Mouse (Mus musculus) stomach, postnatal 0 days (tissue): ENCODE results near the gene Pirb. TPM values are rescaled to one million over a fixed set of nuclear protein-coding genes. Genes with fewer than 3 reads are reported as not detected.
"Not testable (repeated sequence)": the region's sequence is repeated elsewhere in the genome, so short reads cannot be mapped to it uniquely, and the experiment has no call there.

ENCODE experiments used
- ATAC-seq: fragments of 200-750 bp; cut with Nextera tagmentation; 2 replicates; pipeline ENCODE4 v1.8.0; 2017; ENCODE audit not compliant: low FRiP score, low TSS enrichment
- DNase-seq: peaks from one replicate; pipeline ENCODE4 v3.0.0-alpha.2; 2016; ENCODE audit warnings: low spot score
- H3K27ac ChIP-seq: fragments of 300-500 bp; sonication (generic); replicated peaks from 2 replicates; pipeline ENCODE4 v1.5.1; 2014; ENCODE audit warnings: mild to moderate bottlenecking, control low read depth
- H3K27me3 ChIP-seq: fragments of 300-500 bp; sonication (generic); 2 replicates; pipeline ENCODE4 v1.6.1; 2014; ENCODE audit warnings: low read length; ENCODE audit not compliant: control insufficient read depth, insufficient read depth
- H3K36me3 ChIP-seq: fragments of 300-500 bp; sonication (generic); 2 replicates; pipeline ENCODE4 v1.6.1; 2014; ENCODE audit warnings: low read length, mixed read lengths; ENCODE audit not compliant: control insufficient read depth, insufficient read depth
- H3K4me1 ChIP-seq: fragments of 300-500 bp; sonication (generic); replicated peaks from 2 replicates; pipeline ENCODE4 v1.6.1; 2014; ENCODE audit warnings: antibody characterized with exemption; ENCODE audit not compliant: control insufficient read depth, insufficient read depth
- H3K4me2 ChIP-seq: fragments of 300-500 bp; sonication (generic); replicated peaks from 2 replicates; pipeline ENCODE4 v1.6.1; 2014; ENCODE audit warnings: low read depth, mild to moderate bottlenecking, control low read depth, moderate library complexity
- H3K4me3 ChIP-seq: fragments of 300-500 bp; sonication (generic); 2 replicates; pipeline ENCODE4 v1.5.1; 2014; ENCODE audit warnings: low read depth, low read length, control low read depth
- H3K9ac ChIP-seq: fragments of 300-500 bp; sonication (generic); 2 replicates; pipeline ENCODE4 v1.6.1; 2014; ENCODE audit warnings: mild to moderate bottlenecking, low read length, control low read depth, mixed read lengths
- H3K9me3 ChIP-seq: fragments of 300-500 bp; sonication (generic); 2 replicates; pipeline ENCODE4 v1.6.1; 2016; ENCODE audit warnings: low read length; ENCODE audit not compliant: control insufficient read depth
- CTCF ChIP-seq: IDR thresholded peaks from 2 replicates; pipeline ENCODE4 v1.5.1; 2016; ENCODE audit warnings: antibody characterized with exemption, low read depth, mild to moderate bottlenecking, moderate library complexity
- EP300 ChIP-seq: optimal IDR thresholded peaks from 2 replicates; pipeline ENCODE3; 2016; ENCODE audit warnings: antibody characterized with exemption
- WGBS: fragments of 180-500 bp; shearing (Covaris S2); extraction: QIAGEN DNeasy Blood & Tissue Kit; methylation state at CpG from one replicate; pipeline ENCODE4 v1.1.7; 2014; 5-methylcytosine and 5-hydroxymethylcytosine counted together
- polyA plus RNA-seq: library from polyadenylated mRNA; unstranded; fragments of >200 nt; fragmentation: Nextera tagmentation; extraction: Ambion mirVana; gene quantifications from 2 replicates; pipeline ENCODE4 v1.2.1, GENCODE M21; 2015

Pirb gene
- 0.82 and 1.0 TPM in 2 replicates for polyA plus RNA-seq

GRCm38 (mm10) chr7:3720268-3720667 is at the start of gene Pirb:
TSS of gene Pirb (minus strand) at chr7:3720391.
- not testable (repeated sequence) for DNase-seq, H3K9me3 ChIP-seq, H3K36me3 ChIP-seq, H3K4me3 ChIP-seq, H3K27me3 ChIP-seq, H3K4me2 ChIP-seq, ATAC-seq, H3K9ac ChIP-seq, H3K4me1 ChIP-seq, H3K27ac ChIP-seq
- 33% methylated on average over 1 of the region's 3 CpGs for WGBS

- not testable (repeated sequence) for ATAC-seq, H3K4me3 ChIP-seq, H3K4me1 ChIP-seq, H3K4me2 ChIP-seq, H3K27me3 ChIP-seq, H3K9ac ChIP-seq, H3K36me3 ChIP-seq, H3K27ac ChIP-seq, DNase-seq, H3K9me3 ChIP-seq
- no CpG with 5 or more reads among the region's 1 CpGs for WGBS
Measured at GRCm38 (mm10) chr7:3732675-3733074, 12.5 kb upstream of the Pirb start.

- H3K4me1 ChIP-seq, H3K9ac ChIP-seq, H3K36me3 ChIP-seq, DNase-seq, H3K4me3 ChIP-seq, H3K4me2 ChIP-seq, H3K9me3 ChIP-seq, H3K27me3 ChIP-seq, H3K27ac ChIP-seq, ATAC-seq: not testable (repeated sequence)
Measured at GRCm38 (mm10) chr7:3725459-3725858, 5.3 kb upstream of the Pirb start.

GRCm38 (mm10) chr7:3715249-3715648 is 4.9 kb downstream of the Pirb start:
- ATAC-seq = no peak
- TF ChIP-seq EP300 (no peak), CTCF (no peak)

GRCm38 (mm10) chr7:3712264-3712942 is 7.8 kb downstream of the Pirb start:
- H3K9ac ChIP-seq = no peak overlapping the region
- H3K4me1 ChIP-seq = no peaks in the 10 kb centered on the region
- 25% methylated on average over 5 of the region's 5 CpGs for WGBS
- no peak overlapping the region for H3K4me2 ChIP-seq
- no peaks in the 10 kb centered on the region for H3K27me3 ChIP-seq
- no peak overlapping the region for H3K4me3 ChIP-seq
- TF ChIP-seq CTCF (no peak), EP300 (no peak)
- H3K36me3 ChIP-seq = no peaks in the 10 kb centered on the region
- DNase-seq (no peak), ATAC-seq (no peak)
- no peaks in the 10 kb centered on the region for H3K9me3 ChIP-seq
- H3K27ac ChIP-seq = no peak overlapping the region

More at GRCm38 (mm10) chr7:3715249-3715648, 4.9 kb downstream of the Pirb start:
- no peak for DNase-seq
- H3K4me1 ChIP-seq = no peaks in the 10 kb centered on the region
- H3K9ac ChIP-seq = no peak overlapping the region
- H3K9me3 ChIP-seq = no peaks in the 10 kb centered on the region
- no peak overlapping the region for H3K4me2 ChIP-seq
- no peaks in the 10 kb centered on the region for H3K36me3 ChIP-seq
- no peaks in the 10 kb centered on the region for H3K27me3 ChIP-seq
- no peak overlapping the region for H3K27ac ChIP-seq
- H3K4me3 ChIP-seq = no peak overlapping the region
- WGBS = 35% methylated on average over 1 of the region's 1 CpGs

GRCm38 (mm10) chr7:3709000-3709399 is 11.2 kb downstream of the Pirb start:
- WGBS = 61% methylated on average over 1 of the region's 1 CpGs
- TF ChIP-seq CTCF (no peak), EP300 (no peak)
- no peak overlapping the region for H3K9ac ChIP-seq

GRCm38 (mm10) chr7:3708447-3708980 is 11.7 kb downstream of the Pirb start:
- ATAC-seq, H3K27me3 ChIP-seq, H3K36me3 ChIP-seq, DNase-seq, H3K4me3 ChIP-seq, H3K9me3 ChIP-seq, H3K4me2 ChIP-seq, H3K4me1 ChIP-seq, H3K9ac ChIP-seq, H3K27ac ChIP-seq: not testable (repeated sequence)
- WGBS = 36% methylated on average over 5 of the region's 5 CpGs

More at GRCm38 (mm10) chr7:3709000-3709399, 11.2 kb downstream of the Pirb start:
- DNase-seq (no peak), ATAC-seq (no peak)
- no peaks in the 10 kb centered on the region for H3K27me3 ChIP-seq
- H3K4me3 ChIP-seq = no peak overlapping the region
- peaks cover 4% of the 10 kb centered on the region; the same call in 1 of the 2 replicates for H3K4me1 ChIP-seq
- H3K27ac ChIP-seq = no peak overlapping the region
- no peak overlapping the region for H3K4me2 ChIP-seq
- H3K9me3 ChIP-seq = no peaks in the 10 kb centered on the region
- peaks cover 8% of the 10 kb centered on the region for H3K36me3 ChIP-seq
